Mouse (Mus musculus) stomach, postnatal 0 days (tissue): ENCODE measurements around the gene Usp46.

Experiments used
- CTCF ChIP-seq: IDR thresholded peaks from 2 replicates; pipeline ENCODE4 v1.5.1; 2016; ENCODE audit warnings: antibody characterized with exemption, low read depth, mild to moderate bottlenecking, moderate library complexity
- EP300 ChIP-seq: optimal IDR thresholded peaks from 2 replicates; pipeline ENCODE3; 2016; ENCODE audit warnings: antibody characterized with exemption

GRCm38 (mm10) chr5:73993538-73993937, 74.7 kb downstream of the Usp46 start:
- peak; percentile 77 for TF ChIP-seq CTCF
- TF ChIP-seq EP300, result no peak
